Mouse (Mus musculus) hematopoietic stem cell, adult 5-6 weeks (primary cell): ENCODE measurements around the gene Tars. TPM values are rescaled to one million over a fixed set of nuclear protein-coding genes. Genes with fewer than 3 reads are reported as not detected.

Experiments
- ATAC-seq, 2 experiments: fragments of 125-278 bp in 1 of 2; replicated peaks in 1 of 2; 2 replicates each; pipeline ENCODE4 v1.8.0; 2016 to 2017; ENCODE audit warnings: inconsistent platforms in 2 of 2, mild to moderate bottlenecking in 2 of 2, moderate number of reproducible peaks in 2 of 2, low read depth in 1 of 2, moderate TSS enrichment in 1 of 2; ENCODE audit not compliant: low FRiP score in 2 of 2, poor library complexity in 2 of 2, severe bottlenecking in 2 of 2, insufficient read depth in 1 of 2, low TSS enrichment in 1 of 2
- total RNA-seq: library from RNA; stranded (forward); fragments of 172-1452, 232-1000 nt; gene quantifications from 2 replicates; pipeline ENCODE4 v1.2.3, GENCODE M21; 2017

The Tars gene
- 56.3 and 58.9 TPM in 2 replicates for total RNA-seq

- peak; percentile 100 for ATAC-seq
These were observed at the start of gene Tars for GRCm38 (mm10) chr15:11399356-11400067. Gene Tars (minus strand): TSS chr15:11399665.

GRCm38 (mm10) chr15:11437361-11437760 lies 37.9 kb upstream of the Tars start:
- no peak for ATAC-seq

GRCm38 (mm10) chr15:11436709-11437280 lies 37.3 kb upstream of the Tars start:
- no peak for ATAC-seq

- ATAC-seq = no peak
These were observed 27.4 kb upstream of the Tars start for GRCm38 (mm10) chr15:11426899-11427298.

- ATAC-seq = no peak
These were observed 14.0 kb upstream of the Tars start for GRCm38 (mm10) chr15:11413484-11413883.

DNA sequence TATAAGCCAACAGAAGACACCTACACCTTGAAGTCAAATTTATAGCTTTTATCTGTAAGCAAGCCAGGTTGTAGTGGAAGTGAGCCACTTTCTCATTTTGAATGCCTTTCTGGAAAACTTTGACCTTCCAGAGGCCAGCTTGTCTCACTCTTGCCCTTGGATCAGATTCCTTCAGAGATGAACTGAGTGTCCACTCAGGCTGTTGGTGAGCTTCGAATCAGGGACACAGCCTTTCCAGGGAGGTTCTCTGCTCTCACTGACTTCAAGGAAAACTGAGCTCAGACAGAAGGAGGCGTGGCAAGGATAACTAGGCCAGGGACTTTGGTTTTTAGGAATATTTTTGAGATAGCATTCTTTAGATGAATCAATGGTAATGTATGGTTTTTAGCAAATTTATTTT lies 13.1 kb upstream of the Tars start:
- no peak for ATAC-seq

- ATAC-seq = no peak
These were observed 12.4 kb upstream of the Tars start for GRCm38 (mm10) chr15:11411846-11412245.

- ATAC-seq = 0 out of 4 replicates have a peak, but pooled peaks have one; percentile 55 to 56
These were observed 8.8 kb upstream of the Tars start for GRCm38 (mm10) chr15:11408155-11408826.

- peak; percentile 74 to 91 for ATAC-seq
These were observed 7.9 kb upstream of the Tars start for GRCm38 (mm10) chr15:11407381-11407780.

DNA sequence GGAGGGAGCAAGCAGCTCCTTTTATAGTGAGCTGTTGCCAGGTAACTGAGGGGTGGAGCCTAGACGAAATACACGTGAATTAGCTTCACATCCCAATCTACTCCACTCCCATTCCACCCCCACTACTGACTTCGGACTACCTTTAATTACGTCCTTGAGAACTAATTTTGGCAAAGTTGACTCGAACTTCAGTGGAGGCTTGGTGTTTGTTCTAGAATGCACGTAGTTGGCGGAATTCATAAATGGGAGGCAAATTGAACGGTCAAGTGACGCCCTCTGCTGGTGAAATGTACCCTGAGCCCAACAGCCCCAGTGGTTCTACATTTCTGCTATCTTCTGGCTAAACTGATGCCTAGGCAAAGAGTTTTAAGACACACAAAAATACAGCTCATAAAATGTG lies 7.3 kb upstream of the Tars start:
- no peak for ATAC-seq

GRCm38 (mm10) chr15:11398676-11399350 lies 652 bp downstream of the Tars start:
- ATAC-seq = no peak

DNA sequence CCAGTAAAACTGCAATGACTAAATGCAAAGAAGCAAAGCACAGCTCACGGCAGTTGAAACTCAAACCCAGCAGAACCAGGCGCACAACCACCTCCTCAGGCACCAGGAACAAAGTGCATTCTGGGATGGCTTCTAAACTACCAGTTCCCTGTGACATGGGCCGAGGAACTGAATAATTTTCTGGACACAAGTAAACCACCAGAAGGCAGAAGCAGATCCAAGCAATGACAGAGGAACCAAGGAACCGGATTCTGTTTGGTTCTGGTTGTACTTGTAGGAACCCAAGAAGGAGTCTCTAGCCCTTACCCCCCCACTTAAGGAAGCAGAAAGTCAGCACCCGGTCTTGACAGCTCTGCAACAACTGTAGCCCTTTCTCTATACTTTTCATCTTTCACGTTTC lies 3.0 kb downstream of the Tars start:
- ATAC-seq = no peak

- no peak for ATAC-seq
These were observed 6.6 kb downstream of the Tars start for GRCm38 (mm10) chr15:11392903-11393302.

GRCm38 (mm10) chr15:11383796-11384195 lies 15.7 kb downstream of the Tars start:
- ATAC-seq = no peak

- no peak for ATAC-seq
These were observed 16.9 kb downstream of the Tars start for GRCm38 (mm10) chr15:11382585-11382984.

DNA sequence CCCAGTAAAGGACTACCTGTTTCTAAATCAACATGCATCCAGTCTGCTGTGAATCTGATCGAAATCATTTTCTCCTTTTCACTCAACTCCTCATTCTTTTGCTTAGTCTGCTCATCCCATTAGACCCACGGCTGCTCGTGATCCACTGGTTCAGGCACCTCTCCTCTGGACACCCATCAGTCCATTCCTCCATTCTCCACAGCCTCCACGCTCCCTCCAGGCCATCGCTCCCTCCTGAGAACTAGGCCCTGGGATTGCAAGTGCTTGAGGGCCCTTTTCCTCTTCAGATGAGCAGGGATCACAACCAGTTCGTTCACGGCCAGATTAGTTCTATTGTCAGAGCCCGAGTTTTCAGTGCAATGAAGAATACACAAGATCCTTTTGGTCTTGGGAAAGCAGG lies 18.8 kb downstream of the Tars start:
- no peak for ATAC-seq

GRCm38 (mm10) chr15:11380087-11380530 lies 19.4 kb downstream of the Tars start:
- peak; percentile 53 to 59; a peak in 3 of 4 replicates for ATAC-seq
